Mouse (Mus musculus): ENCODE data around the gene Tgfbr1. TPM values are rescaled to one million over a fixed set of nuclear protein-coding genes. Genes with fewer than 3 reads are reported as not detected.
"Not testable (repeated sequence)": the region's sequence is repeated elsewhere in the genome, so short reads cannot be mapped to it uniquely, and the experiment has no call there.

Gene Tgfbr1
- polyA plus RNA-seq, 1 experiment from 2014 or later, result 24.3 TPM

- Histone ChIP-seq H3K36me3 (no peaks in the 10 kb centered on the region), H3K27ac (peak overlapping the region; percentile 73), H3K4me1 (peaks cover 10% of the 10 kb centered on the region), H3K27me3 (replicated peaks) (no peaks in the 10 kb centered on the region), H3K4me3 (replicated peaks) (peak overlapping the region; percentile 91), H3K9ac (peak overlapping the region; percentile 27), H3K9me3 (no peaks in the 10 kb centered on the region), H3K4me2 (peak overlapping the region; percentile 95)
- no peak for ATAC-seq (ENCODE audit: insufficient read depth, low FRiP score, low read depth)
- WGBS, result 1% methylated on average over 32 of the region's 32 CpGs
These were observed 861 bp upstream of the Tgfbr1 start for GRCm38 (mm10) chr4:47352061-47352661.

- H3K36me3 ChIP-seq, result no peaks in the 10 kb centered on the region
- peak overlapping the region; percentile 88 for H3K9ac ChIP-seq
- H3K4me2 ChIP-seq, result peak overlapping the region; percentile 83
- WGBS, result under 1% methylated on average over 69 of the region's 73 CpGs
- peak overlapping the region; percentile 91 for H3K4me3 ChIP-seq (replicated peaks)
- no peaks in the 10 kb centered on the region for H3K9me3 ChIP-seq
- peaks cover 10% of the 10 kb centered on the region for H3K4me1 ChIP-seq
- peak; percentile 51 for ATAC-seq (ENCODE audit: insufficient read depth, low FRiP score, low read depth)
- H3K27ac ChIP-seq, result peak overlapping the region; percentile 95
- no peaks in the 10 kb centered on the region for H3K27me3 ChIP-seq (replicated peaks)
These were observed 542 bp downstream of the Tgfbr1 start for GRCm38 (mm10) chr4:47353416-47354111.

GRCm38 (mm10) chr4:47354304-47354703 lies 1.3 kb downstream of the Tgfbr1 start:
- H3K4me3 ChIP-seq (replicated peaks), result peak overlapping the region; percentile 91
- no peak overlapping the region for H3K27ac ChIP-seq
- no peak overlapping the region for H3K9ac ChIP-seq
- H3K9me3 ChIP-seq, result no peaks in the 10 kb centered on the region
- 36% methylated on average over 3 of the region's 3 CpGs for WGBS
- H3K36me3 ChIP-seq, result no peaks in the 10 kb centered on the region
- peaks cover 10% of the 10 kb centered on the region for H3K4me1 ChIP-seq
- H3K27me3 ChIP-seq (replicated peaks), result no peaks in the 10 kb centered on the region
- no peak for ATAC-seq (ENCODE audit: insufficient read depth, low FRiP score, low read depth)
- peak overlapping the region; percentile 83 for H3K4me2 ChIP-seq

- ATAC-seq (ENCODE audit: insufficient read depth, low FRiP score, low read depth), result no peak
- Histone ChIP-seq H3K9me3 (no peaks in the 10 kb centered on the region), H3K4me3 (replicated peaks) (no peak overlapping the region), H3K9ac (no peak overlapping the region), H3K4me1 (peaks cover 4% of the 10 kb centered on the region; the same call in 1 of the 2 replicates), H3K36me3 (no peaks in the 10 kb centered on the region), H3K27me3 (replicated peaks) (no peaks in the 10 kb centered on the region), H3K4me2 (no peak overlapping the region), H3K27ac (no peak overlapping the region)
- WGBS, result 84% methylated on average over 2 of the region's 2 CpGs
These were observed 9.6 kb downstream of the Tgfbr1 start for GRCm38 (mm10) chr4:47362662-47363061.

GRCm38 (mm10) chr4:47363134-47363533 lies 10.1 kb downstream of the Tgfbr1 start:
- no peaks in the 10 kb centered on the region for H3K27me3 ChIP-seq (replicated peaks)
- H3K4me3 ChIP-seq (replicated peaks), result no peak overlapping the region
- H3K9me3 ChIP-seq, result no peaks in the 10 kb centered on the region
- H3K9ac ChIP-seq, result no peak overlapping the region
- peaks cover 4% of the 10 kb centered on the region; the same call in 1 of the 2 replicates for H3K4me1 ChIP-seq
- no peaks in the 10 kb centered on the region for H3K36me3 ChIP-seq
- 29% methylated on average over 3 of the region's 3 CpGs for WGBS
- H3K27ac ChIP-seq, result no peak overlapping the region; the same call in 1 of the 2 replicates
- no peak for ATAC-seq (ENCODE audit: insufficient read depth, low FRiP score, low read depth)
- no peak overlapping the region for H3K4me2 ChIP-seq

- Histone ChIP-seq H3K9me3 (no peaks in the 10 kb centered on the region), H3K36me3 (no peaks in the 10 kb centered on the region), H3K27me3 (replicated peaks) (no peaks in the 10 kb centered on the region), H3K4me2 (no peak overlapping the region), H3K9ac (no peak overlapping the region), H3K27ac (no peak overlapping the region), H3K4me3 (replicated peaks) (no peak overlapping the region), H3K4me1 (no peaks in the 10 kb centered on the region)
- no peak for ATAC-seq (ENCODE audit: insufficient read depth, low FRiP score, low read depth)
- 76% methylated on average over 2 of the region's 2 CpGs for WGBS
These were observed 15.7 kb downstream of the Tgfbr1 start for GRCm38 (mm10) chr4:47368717-47369116.

GRCm38 (mm10) chr4:47378716-47379115 lies 25.7 kb downstream of the Tgfbr1 start:
- Histone ChIP-seq H3K4me2 (no peak overlapping the region), H3K27ac (no peak overlapping the region), H3K27me3 (replicated peaks) (no peaks in the 10 kb centered on the region), H3K9ac (no peak overlapping the region), H3K9me3 (no peaks in the 10 kb centered on the region), H3K4me3 (replicated peaks) (no peak overlapping the region), H3K4me1 (no peaks in the 10 kb centered on the region), H3K36me3 (no peaks in the 10 kb centered on the region)
- no peak for ATAC-seq (ENCODE audit: insufficient read depth, low FRiP score, low read depth)
- WGBS, result 17% methylated on average over 1 of the region's 1 CpGs

GRCm38 (mm10) chr4:47382426-47382825 lies 29.4 kb downstream of the Tgfbr1 start:
- Histone ChIP-seq H3K4me3 (replicated peaks) (no peak overlapping the region), H3K9me3 (no peaks in the 10 kb centered on the region), H3K4me1 (no peaks in the 10 kb centered on the region), H3K4me2 (no peak overlapping the region), H3K9ac (no peak overlapping the region), H3K27ac (no peak overlapping the region), H3K27me3 (replicated peaks) (no peaks in the 10 kb centered on the region), H3K36me3 (peaks cover 7% of the 10 kb centered on the region; the same call in 1 of the 2 replicates)
- WGBS, result 41% methylated on average over 1 of the region's 1 CpGs
- ATAC-seq (ENCODE audit: insufficient read depth, low FRiP score, low read depth), result no peak

GRCm38 (mm10) chr4:47391926-47392325 lies 38.9 kb downstream of the Tgfbr1 start:
- not testable (repeated sequence) for H3K9me3 ChIP-seq; H3K4me3 ChIP-seq (replicated peaks); H3K27me3 ChIP-seq (replicated peaks); H3K27ac ChIP-seq; ATAC-seq (ENCODE audit: insufficient read depth, low FRiP score, low read depth); H3K9ac ChIP-seq; H3K4me1 ChIP-seq; H3K4me2 ChIP-seq; H3K36me3 ChIP-seq
- whole genome bisulfite sequencing, result 92% methylated on average over 2 of the region's 2 CpGs

GRCm38 (mm10) chr4:47396251-47396650 lies 43.2 kb downstream of the Tgfbr1 start:
- WGBS, result 92% methylated on average over 7 of the region's 7 CpGs
- H3K27ac ChIP-seq, result no peak overlapping the region

GRCm38 (mm10) chr4:47397951-47398687 lies 45.1 kb downstream of the Tgfbr1 start:
- 77% methylated on average over 6 of the region's 6 CpGs for WGBS
- Histone ChIP-seq H3K36me3 (no peaks in the 10 kb centered on the region), H3K4me2 (no peak overlapping the region), H3K27ac (no peak overlapping the region), H3K9ac (no peak overlapping the region), H3K4me1 (no peaks in the 10 kb centered on the region), H3K27me3 (replicated peaks) (no peaks in the 10 kb centered on the region), H3K4me3 (replicated peaks) (no peak overlapping the region), H3K9me3 (no peaks in the 10 kb centered on the region)
- no peak for ATAC-seq (ENCODE audit: insufficient read depth, low FRiP score, low read depth)

More at GRCm38 (mm10) chr4:47396251-47396650, 43.2 kb downstream of the Tgfbr1 start:
- Histone ChIP-seq H3K27me3 (replicated peaks) (no peaks in the 10 kb centered on the region), H3K9me3 (no peaks in the 10 kb centered on the region), H3K36me3 (no peaks in the 10 kb centered on the region), H3K4me1 (no peaks in the 10 kb centered on the region), H3K9ac (no peak overlapping the region), H3K4me2 (no peak overlapping the region), H3K4me3 (replicated peaks) (no peak overlapping the region)
- no peak for ATAC-seq (ENCODE audit: insufficient read depth, low FRiP score, low read depth)

- H3K27ac ChIP-seq, result no peak overlapping the region
- H3K9me3 ChIP-seq, result no peaks in the 10 kb centered on the region
- H3K4me1 ChIP-seq, result no peaks in the 10 kb centered on the region
- H3K4me2 ChIP-seq, result no peak overlapping the region
- H3K9ac ChIP-seq, result no peak overlapping the region
- H3K27me3 ChIP-seq (replicated peaks), result no peaks in the 10 kb centered on the region
- no peak for ATAC-seq (ENCODE audit: insufficient read depth, low FRiP score, low read depth)
- H3K4me3 ChIP-seq (replicated peaks), result no peak overlapping the region
- no peaks in the 10 kb centered on the region for H3K36me3 ChIP-seq
These were observed 46.8 kb downstream of the Tgfbr1 start for GRCm38 (mm10) chr4:47399824-47400223.
